Mouse (Mus musculus): Measurements from ENCODE around the gene Evi5l. TPM values are rescaled to one million over a fixed set of nuclear protein-coding genes. Genes with fewer than 3 reads are reported as not detected.

Evi5l gene
- polyA plus RNA-seq, 1 experiment from 2014 or later: 16.0 TPM

DNA sequence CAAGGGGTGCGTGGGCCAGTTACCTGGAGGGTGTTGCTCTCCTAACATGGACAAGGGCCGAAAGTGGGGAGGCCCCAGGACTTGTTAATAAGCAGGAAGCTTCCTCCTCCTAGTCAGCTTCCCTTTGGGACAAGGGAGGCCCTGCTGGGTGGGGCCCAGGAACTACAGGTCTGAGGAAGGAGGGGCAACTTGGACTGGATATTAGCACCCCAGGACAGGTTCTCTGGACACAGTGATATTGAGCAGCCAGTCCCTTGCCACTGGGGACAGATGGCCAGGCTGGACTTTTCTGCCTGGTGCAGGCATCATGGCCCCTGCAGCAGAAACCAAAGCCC, 40.6 kb downstream of the Evi5l start:
- no peak overlapping the region for H3K27ac ChIP-seq (replicated peaks; ENCODE audit: low read depth, low read length)
- no peak overlapping the region for H3K4me2 ChIP-seq (ENCODE audit: low read depth, low read length)
- H3K27me3 ChIP-seq (ENCODE audit: control insufficient read depth, insufficient read depth, low read length): peaks cover 29% of the 10 kb centered on the region
- H3K4me3 ChIP-seq (ENCODE audit: low read depth, low read length): no peak overlapping the region
- DNase-seq (ENCODE audit: low spot score) (no peak), ATAC-seq (replicated peaks; ENCODE audit: insufficient number of reproducible peaks, low FRiP score, low TSS enrichment, low read depth) (no peak)
- 56% methylated on average over 2 of the region's 2 CpGs for WGBS
- no peaks in the 10 kb centered on the region for H3K9me3 ChIP-seq (replicated peaks; ENCODE audit: control insufficient read depth, low read length)
- no peak overlapping the region for H3K9ac ChIP-seq (replicated peaks; ENCODE audit: low read length)
- H3K4me1 ChIP-seq (ENCODE audit: control insufficient read depth, insufficient read depth, low read length): peaks cover 2% of the 10 kb centered on the region; the same call in 1 of the 2 replicates
- H3K36me3 ChIP-seq (replicated peaks; ENCODE audit: control insufficient read depth, insufficient read depth, low read depth, low read length): no peaks in the 10 kb centered on the region

DNA sequence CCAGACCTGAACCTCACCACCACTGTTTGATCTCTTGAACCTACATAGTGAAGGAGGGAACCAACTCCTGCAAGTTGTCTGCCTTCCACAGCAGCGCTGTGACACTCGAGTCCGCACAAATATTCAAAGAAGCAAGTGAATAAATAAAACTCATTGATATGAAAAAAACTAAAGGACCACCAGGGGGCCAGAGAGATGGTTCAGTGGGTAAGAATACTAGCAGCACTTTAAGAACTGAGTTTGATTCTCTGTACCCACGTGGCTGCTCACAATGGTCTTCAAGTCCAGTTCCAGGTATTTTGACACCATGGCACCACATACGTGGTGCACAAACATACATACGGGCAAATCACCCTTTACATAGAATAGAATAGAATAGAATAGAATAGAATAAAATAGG, 44.7 kb downstream of the Evi5l start:
- no peak for DNase-seq (ENCODE audit: low spot score)
- Histone ChIP-seq H3K27me3 (ENCODE audit: control insufficient read depth, insufficient read depth, low read length) (peaks cover 31% of the 10 kb centered on the region), H3K4me1 (ENCODE audit: control insufficient read depth, insufficient read depth, low read length) (peaks cover 2% of the 10 kb centered on the region), H3K36me3 (replicated peaks; ENCODE audit: control insufficient read depth, insufficient read depth, low read depth, low read length) (no peaks in the 10 kb centered on the region), H3K4me2 (ENCODE audit: low read depth, low read length) (no peak overlapping the region), H3K9ac (replicated peaks; ENCODE audit: low read length) (no peak overlapping the region), H3K4me3 (ENCODE audit: low read depth, low read length) (no peak overlapping the region), H3K9me3 (replicated peaks; ENCODE audit: control insufficient read depth, low read length) (no peaks in the 10 kb centered on the region), H3K27ac (replicated peaks; ENCODE audit: low read depth, low read length) (no peak overlapping the region)
- no peak for ATAC-seq (replicated peaks; ENCODE audit: insufficient number of reproducible peaks, low FRiP score, low TSS enrichment, low read depth)
- WGBS: 78% methylated on average over 6 of the region's 6 CpGs

- 1% methylated on average over 25 of the region's 25 CpGs for WGBS
- Histone ChIP-seq H3K4me2 (ENCODE audit: low read depth, low read length) (peak overlapping the region; percentile 91), H3K4me3 (ENCODE audit: low read depth, low read length) (peak overlapping the region; percentile 36), H3K27me3 (ENCODE audit: control insufficient read depth, insufficient read depth, low read length) (peaks cover 29% of the 10 kb centered on the region), H3K9ac (replicated peaks; ENCODE audit: low read length) (peak overlapping the region; percentile 28), H3K36me3 (replicated peaks; ENCODE audit: control insufficient read depth, insufficient read depth, low read depth, low read length) (no peaks in the 10 kb centered on the region), H3K4me1 (ENCODE audit: control insufficient read depth, insufficient read depth, low read length) (no peaks in the 10 kb centered on the region; the same call in none of the 2 replicates), H3K9me3 (replicated peaks; ENCODE audit: control insufficient read depth, low read length) (no peaks in the 10 kb centered on the region), H3K27ac (replicated peaks; ENCODE audit: low read depth, low read length) (no peak overlapping the region)
- DNase-seq (ENCODE audit: low spot score): no peak
- peak; percentile 10; the same call in 1 of the 2 replicates for ATAC-seq (replicated peaks; ENCODE audit: insufficient number of reproducible peaks, low FRiP score, low TSS enrichment, low read depth)
These were observed 46.4 kb downstream of the Evi5l start for GRCm38 (mm10) chr8:4212809-4213209.

GRCm38 (mm10) chr8:4213210-4214005, 47.0 kb downstream of the Evi5l start:
- no peaks in the 10 kb centered on the region; the same call in none of the 2 replicates for H3K4me1 ChIP-seq (ENCODE audit: control insufficient read depth, insufficient read depth, low read length)
- ATAC-seq (replicated peaks; ENCODE audit: insufficient number of reproducible peaks, low FRiP score, low TSS enrichment, low read depth): peak; percentile 57
- DNase-seq (ENCODE audit: low spot score): peak; percentile 53
- H3K4me3 ChIP-seq (ENCODE audit: low read depth, low read length): peak overlapping the region; percentile 36
- no peaks in the 10 kb centered on the region for H3K36me3 ChIP-seq (replicated peaks; ENCODE audit: control insufficient read depth, insufficient read depth, low read depth, low read length)
- 4% methylated on average over 18 of the region's 18 CpGs for WGBS
- H3K27ac ChIP-seq (replicated peaks; ENCODE audit: low read depth, low read length): no peak overlapping the region
- peak overlapping the region; percentile 28 for H3K9ac ChIP-seq (replicated peaks; ENCODE audit: low read length)
- H3K9me3 ChIP-seq (replicated peaks; ENCODE audit: control insufficient read depth, low read length): no peaks in the 10 kb centered on the region
- peak overlapping the region; percentile 91 for H3K4me2 ChIP-seq (ENCODE audit: low read depth, low read length)
- peaks cover 31% of the 10 kb centered on the region for H3K27me3 ChIP-seq (ENCODE audit: control insufficient read depth, insufficient read depth, low read length)

DNA sequence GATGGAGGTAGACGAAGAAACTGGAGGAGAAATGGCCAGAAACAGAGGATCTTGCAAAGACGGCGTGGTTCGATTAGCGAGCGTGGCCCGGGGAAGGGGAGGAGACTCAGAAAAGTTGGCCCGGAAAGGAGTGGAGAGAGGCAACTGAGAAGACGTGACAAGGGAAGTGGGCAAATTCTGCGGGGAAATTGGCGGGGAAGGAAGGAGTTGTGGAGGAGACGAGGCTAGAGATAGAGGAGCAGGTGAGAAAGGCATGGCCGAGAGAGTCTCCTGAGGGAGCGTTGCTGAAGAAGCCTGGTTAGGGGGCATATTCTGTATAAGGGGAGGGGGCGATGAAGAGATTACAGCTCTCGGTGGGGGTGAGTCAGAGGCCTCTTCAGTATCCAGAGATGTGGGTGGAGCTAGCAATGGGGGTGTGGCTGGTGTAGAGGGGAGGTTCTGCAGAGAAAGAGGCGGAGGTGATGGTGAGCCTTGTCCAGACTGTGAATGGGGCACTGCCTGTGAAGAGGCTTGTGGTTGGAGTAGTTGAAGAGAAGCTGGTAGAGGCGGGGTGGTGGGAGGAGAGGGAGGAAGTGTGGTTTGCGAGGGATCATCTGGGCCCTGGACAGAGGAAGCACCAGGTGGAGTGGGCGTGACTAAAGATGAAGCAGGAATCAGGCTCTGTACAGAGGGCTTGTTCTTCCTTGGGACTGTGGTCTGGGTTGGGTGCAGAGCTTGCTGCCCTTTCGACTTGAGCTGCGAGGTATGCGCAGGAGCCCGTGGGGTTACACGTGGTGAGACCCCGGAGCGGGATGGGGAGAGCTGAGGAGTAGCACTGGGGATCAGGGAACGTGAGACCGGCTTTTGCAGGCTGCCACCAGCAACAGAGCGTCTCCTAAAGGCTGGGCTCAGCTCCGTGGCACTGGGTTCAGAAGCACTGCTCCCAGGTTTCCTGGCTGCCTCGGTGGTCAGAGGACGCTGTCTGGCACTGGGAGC, 47.9 kb downstream of the Evi5l start:
- no peaks in the 10 kb centered on the region; the same call in none of the 2 replicates for H3K4me1 ChIP-seq (ENCODE audit: control insufficient read depth, insufficient read depth, low read length)
- ATAC-seq (replicated peaks; ENCODE audit: insufficient number of reproducible peaks, low FRiP score, low TSS enrichment, low read depth): peak; percentile 20; the same call in 1 of the 2 replicates

DNA sequence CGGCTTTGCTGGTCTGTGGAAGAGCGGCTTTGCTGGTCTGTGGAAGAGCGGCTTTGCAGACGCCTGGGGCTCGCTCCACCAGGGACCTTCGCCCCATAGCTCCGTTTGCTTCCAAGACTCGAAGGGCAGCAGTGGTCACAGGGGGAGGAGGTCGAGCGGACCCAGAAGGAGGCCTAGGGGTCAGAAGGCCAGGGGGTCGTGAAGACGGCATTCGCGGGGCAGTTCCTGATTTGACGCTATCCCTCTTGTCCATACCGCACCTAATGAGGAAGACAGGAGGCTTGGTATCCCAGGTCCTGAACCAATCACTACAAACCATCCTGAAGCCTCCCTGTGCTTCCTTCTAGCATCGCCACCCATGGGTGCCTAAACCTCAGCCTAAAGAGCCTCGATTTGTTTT, 49.9 kb downstream of the Evi5l start:
- Histone ChIP-seq H3K9ac (replicated peaks; ENCODE audit: low read length) (peak overlapping the region; percentile 52), H3K27me3 (ENCODE audit: control insufficient read depth, insufficient read depth, low read length) (peaks cover 31% of the 10 kb centered on the region), H3K4me1 (ENCODE audit: control insufficient read depth, insufficient read depth, low read length) (no peaks in the 10 kb centered on the region; the same call in none of the 2 replicates), H3K4me3 (ENCODE audit: low read depth, low read length) (peak overlapping the region; percentile 47), H3K36me3 (replicated peaks; ENCODE audit: control insufficient read depth, insufficient read depth, low read depth, low read length) (no peaks in the 10 kb centered on the region), H3K9me3 (replicated peaks; ENCODE audit: control insufficient read depth, low read length) (no peaks in the 10 kb centered on the region), H3K27ac (replicated peaks; ENCODE audit: low read depth, low read length) (no peak overlapping the region), H3K4me2 (ENCODE audit: low read depth, low read length) (peak overlapping the region; percentile 77)
- DNase-seq (ENCODE audit: low spot score) (no peak), ATAC-seq (replicated peaks; ENCODE audit: insufficient number of reproducible peaks, low FRiP score, low TSS enrichment, low read depth) (no peak)
- WGBS: 4% methylated on average over 18 of the region's 18 CpGs

More for the DNA sequence above, 47.9 kb downstream of the Evi5l start:
- H3K4me2 ChIP-seq (ENCODE audit: low read depth, low read length): peak overlapping the region; percentile 91
- peak; percentile 58 for DNase-seq (ENCODE audit: low spot score)
- peak overlapping the region; percentile 28 for H3K9ac ChIP-seq (replicated peaks; ENCODE audit: low read length)
- no peaks in the 10 kb centered on the region for H3K36me3 ChIP-seq (replicated peaks; ENCODE audit: control insufficient read depth, insufficient read depth, low read depth, low read length)
- no peak overlapping the region for H3K27ac ChIP-seq (replicated peaks; ENCODE audit: low read depth, low read length)
- peak overlapping the region; percentile 36 for H3K4me3 ChIP-seq (ENCODE audit: low read depth, low read length)
- no peaks in the 10 kb centered on the region for H3K9me3 ChIP-seq (replicated peaks; ENCODE audit: control insufficient read depth, low read length)
- H3K27me3 ChIP-seq (ENCODE audit: control insufficient read depth, insufficient read depth, low read length): peaks cover 31% of the 10 kb centered on the region
- 9% methylated on average over 33 of the region's 33 CpGs for WGBS

- Histone ChIP-seq H3K27me3 (ENCODE audit: control insufficient read depth, insufficient read depth, low read length) (peaks cover 31% of the 10 kb centered on the region), H3K27ac (replicated peaks; ENCODE audit: low read depth, low read length) (no peak within 1 kb of the TSS), H3K9ac (replicated peaks; ENCODE audit: low read length) (peak within 1 kb of the TSS; percentile 52), H3K36me3 (replicated peaks; ENCODE audit: control insufficient read depth, insufficient read depth, low read depth, low read length) (no peaks in the 10 kb centered on the region), H3K9me3 (replicated peaks; ENCODE audit: control insufficient read depth, low read length) (no peaks in the 10 kb centered on the region), H3K4me3 (ENCODE audit: low read depth, low read length) (peak within 1 kb of the TSS; percentile 47), H3K4me1 (ENCODE audit: control insufficient read depth, insufficient read depth, low read length) (no peaks in the 10 kb centered on the region; the same call in none of the 2 replicates), H3K4me2 (ENCODE audit: low read depth, low read length) (peak within 1 kb of the TSS; percentile 77)
- DNase-seq (ENCODE audit: low spot score) (peak; percentile 66), ATAC-seq (replicated peaks; ENCODE audit: insufficient number of reproducible peaks, low FRiP score, low TSS enrichment, low read depth) (peak; percentile 83)
- WGBS: 2% methylated on average over 44 of the region's 44 CpGs
These were observed 50.6 kb downstream of the Evi5l start, which contains the start of gene Prr36 for GRCm38 (mm10) chr8:4216791-4217621. Gene Prr36 (minus strand): TSS chr8:4217459.
